8 mouse cellular contexts compared by ENCODE assay signal in the genomic region with DNA sequence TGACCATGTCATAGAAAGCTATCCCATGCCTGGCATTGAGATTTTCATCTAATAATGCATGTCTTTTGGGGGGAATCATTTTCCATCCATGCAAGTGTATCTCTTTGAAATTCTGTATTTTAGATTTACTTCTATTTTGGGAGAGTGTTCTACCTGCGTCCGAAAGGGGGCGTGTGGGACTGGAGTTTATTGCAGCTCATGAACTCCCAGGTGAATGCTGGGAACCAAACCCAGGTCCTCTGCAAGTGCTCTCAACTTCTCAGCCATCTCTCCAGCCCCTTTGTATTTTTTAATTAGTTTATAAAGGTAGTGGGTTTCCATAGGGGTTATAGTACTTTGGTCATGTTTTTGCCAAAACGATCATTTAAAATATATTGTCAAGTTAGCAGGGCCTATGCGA. TPM values are rescaled to one million over a fixed set of nuclear protein-coding genes. Genes with fewer than 3 reads are reported as not detected.
DNase-seq lines count a peak whose midpoint lies in the region; ATAC-seq and TF ChIP-seq lines count a peak whose summit lies in the region.

No protein-coding gene starts in this region.

- no peaks in the 10 kb centered on the region for H3K4me1 ChIP-seq in lung, embryonic 14.5 days (ENCODE audit: insufficient read depth)
- peaks cover 7% of the 10 kb centered on the region for H3K4me1 ChIP-seq in embryonic facial prominence, embryonic 14.5 days (ENCODE audit: control insufficient read depth, insufficient read depth, low read length)
- H3K4me1 ChIP-seq in intestine, embryonic 15.5 days (replicated peaks): peaks cover 14% of the 10 kb centered on the region

- TF ChIP-seq CTCF in lung, embryonic 14.5 days (IDR thresholded peaks at IDR 0.05; ENCODE audit: low read depth): no peak

- peaks cover 35% of the 10 kb centered on the region for H3K79me2 ChIP-seq in myocyte (ENCODE audit: control insufficient read depth, insufficient read depth)

- no peak for TF ChIP-seq POLR2A in myocyte (IDR thresholded peaks at IDR 0.05; ENCODE audit: insufficient read length, low read depth)

- H3K27me3 ChIP-seq in lung, embryonic 14.5 days (ENCODE audit: insufficient read depth, low read length): no peaks in the 10 kb centered on the region
- no peaks in the 10 kb centered on the region for H3K27me3 ChIP-seq in embryonic facial prominence, embryonic 14.5 days (replicated peaks; ENCODE audit: control insufficient read depth, insufficient read depth, low read length)
- no peaks in the 10 kb centered on the region for H3K27me3 ChIP-seq in intestine, embryonic 15.5 days (replicated peaks)
- H3K27me3 ChIP-seq in myocyte (ENCODE audit: control insufficient read depth, insufficient read depth, insufficient read length): no peaks in the 10 kb centered on the region

- no peak for DNase-seq in lung, embryonic 14.5 days
- no peak for DNase-seq in lung, postnatal 25 days (ENCODE audit: low spot score)
- DNase-seq in embryonic facial prominence, embryonic 14.5 days (ENCODE audit: low spot score): no peak
- DNase-seq in urinary bladder, postnatal 10 days (ENCODE audit: low spot score): no peak
- no peak for DNase-seq in right cerebral cortex, adult 18-20 months
- DNase-seq in cerebellum, adult 9-11 months: no peak

- 0 out of 2 replicates have a peak overlapping the region, but pooled peaks have one; percentile 84 for H3K9ac ChIP-seq in lung, embryonic 14.5 days
- no peak overlapping the region; the same call in 1 of the 2 replicates for H3K9ac ChIP-seq in embryonic facial prominence, embryonic 14.5 days (ENCODE audit: low read depth, low read length)
- no peak overlapping the region for H3K9ac ChIP-seq in intestine, embryonic 15.5 days

- peaks cover 2% of the 10 kb centered on the region; the same call in 1 of the 2 replicates for H3K36me3 ChIP-seq in lung, embryonic 14.5 days (ENCODE audit: insufficient read depth)
- H3K36me3 ChIP-seq in embryonic facial prominence, embryonic 14.5 days (ENCODE audit: control insufficient read depth, insufficient read depth, low read length): no peaks in the 10 kb centered on the region
- no peaks in the 10 kb centered on the region for H3K36me3 ChIP-seq in intestine, embryonic 15.5 days
- no peaks in the 10 kb centered on the region for H3K36me3 ChIP-seq in myocyte (ENCODE audit: control insufficient read depth, insufficient read depth)

- WGBS in lung, embryonic 14.5 days: 83% methylated on average over 5 of the region's 5 CpGs
- 86% methylated on average over 5 of the region's 5 CpGs for WGBS in embryonic facial prominence, embryonic 14.5 days
- WGBS in intestine, embryonic 15.5 days: 89% methylated on average over 5 of the region's 5 CpGs

- H3ac ChIP-seq in myocyte (ENCODE audit: control insufficient read depth, insufficient read length): no peak overlapping the region

- H3K4me3 ChIP-seq in lung, embryonic 14.5 days (ENCODE audit: low read depth, low read length): no peak overlapping the region; the same call in 1 of the 2 replicates
- H3K4me3 ChIP-seq in embryonic facial prominence, embryonic 14.5 days (ENCODE audit: low read depth, low read length): no peak overlapping the region
- H3K4me3 ChIP-seq in intestine, embryonic 15.5 days (replicated peaks): no peak overlapping the region
- H3K4me3 ChIP-seq in myocyte: peak overlapping the region; percentile 31

- no peaks in the 10 kb centered on the region for H3K9me3 ChIP-seq in lung, embryonic 14.5 days (ENCODE audit: low read depth, low read length)
- H3K9me3 ChIP-seq in embryonic facial prominence, embryonic 14.5 days (ENCODE audit: control insufficient read depth, low read length): no peaks in the 10 kb centered on the region
- H3K9me3 ChIP-seq in intestine, embryonic 15.5 days: no peaks in the 10 kb centered on the region

- peak overlapping the region; percentile 73 for H3K4me2 ChIP-seq in lung, embryonic 14.5 days
- peak overlapping the region; percentile 92; the same call in 1 of the 2 replicates for H3K4me2 ChIP-seq in embryonic facial prominence, embryonic 14.5 days (ENCODE audit: low read depth, low read length)
- peak overlapping the region; percentile 74; the same call in 1 of the 2 replicates for H3K4me2 ChIP-seq in intestine, embryonic 15.5 days (replicated peaks)
- peak overlapping the region; percentile 74 for H3K4me2 ChIP-seq in myocyte (ENCODE audit: low read depth)

- H3K27ac ChIP-seq in lung, embryonic 14.5 days (ENCODE audit: low read depth): peak overlapping the region; percentile 81; the same call in 1 of the 2 replicates
- 0 out of 2 replicates have a peak overlapping the region, but pooled peaks have one; percentile 71 for H3K27ac ChIP-seq in embryonic facial prominence, embryonic 14.5 days (replicated peaks; ENCODE audit: low read depth, low read length)
- no peak overlapping the region for H3K27ac ChIP-seq in intestine, embryonic 15.5 days

- no peak for ATAC-seq in lung, embryonic 14.5 days (ENCODE audit: insufficient read depth)
- no peak for ATAC-seq in embryonic facial prominence, embryonic 14.5 days (ENCODE audit: low read depth)
- ATAC-seq in intestine, embryonic 15.5 days: no peak

TF ChIP-seq in myocyte, 11 proteins besides CTCF, POLR2A, EP300 and RAD21:
- TF ChIP-seq MAX (IDR thresholded peaks at IDR 0.05; ENCODE audit: low read depth) (no peak), POLR2AphosphoS2 (IDR thresholded peaks at IDR 0.05; ENCODE audit: insufficient read length, low read depth) (no peak), CEBPB (IDR thresholded peaks at IDR 0.05; ENCODE audit: insufficient read depth, poor library complexity, severe bottlenecking) (no peak)

RNA-seq across cellular contexts. Expression of gene Wdr48, which starts 0.8 kb away (rescaled TPM):
- 50.9 and 51.1 TPM in 2 replicates for polyA plus RNA-seq in lung, embryonic 14.5 days (2014; fragmentation: Nextera tagmentation; extraction: Ambion mirVana)
- polyA plus RNA-seq in embryonic facial prominence, embryonic 14.5 days (2014; fragmentation: Nextera tagmentation; extraction: Ambion mirVana): 46.5 and 50.2 TPM in 2 replicates
- polyA plus RNA-seq in intestine, embryonic 15.5 days (2015; fragmentation: Nextera tagmentation; extraction: Ambion mirVana): 38.2 and 41.6 TPM in 2 replicates
- polyA plus RNA-seq in myocyte (2012; fragmentation: generic; extraction: Trizol): 12.1 TPM

RNA-seq across cellular contexts. Expression of gene Gorasp1, which starts 43.5 kb away (rescaled TPM):
- 30.0 and 30.8 TPM in 2 replicates for polyA plus RNA-seq in lung, embryonic 14.5 days (2014; fragmentation: Nextera tagmentation; extraction: Ambion mirVana)
- polyA plus RNA-seq in embryonic facial prominence, embryonic 14.5 days (2014; fragmentation: Nextera tagmentation; extraction: Ambion mirVana): 29.9 and 32.4 TPM in 2 replicates
- polyA plus RNA-seq in intestine, embryonic 15.5 days (2015; fragmentation: Nextera tagmentation; extraction: Ambion mirVana): 29.3 and 29.6 TPM in 2 replicates
- 10.5 TPM for polyA plus RNA-seq in myocyte (2012; fragmentation: generic; extraction: Trizol)

RNA-seq across cellular contexts. Expression of gene Ttc21a, which starts 43.5 kb away (rescaled TPM):
- polyA plus RNA-seq in lung, embryonic 14.5 days (2014; fragmentation: Nextera tagmentation; extraction: Ambion mirVana): 0.16 and 0.28 TPM in 2 replicates
- polyA plus RNA-seq in embryonic facial prominence, embryonic 14.5 days (2014; fragmentation: Nextera tagmentation; extraction: Ambion mirVana): 0.52 and 0.72 TPM in 2 replicates
- 0.11 TPM in 2 replicates for polyA plus RNA-seq in intestine, embryonic 15.5 days (2015; fragmentation: Nextera tagmentation; extraction: Ambion mirVana)
- 0.05 TPM for polyA plus RNA-seq in myocyte (2012; fragmentation: generic; extraction: Trizol)
